Mouse (Mus musculus): ENCODE results near the gene Klhl7. TPM values are rescaled to one million over a fixed set of nuclear protein-coding genes. Genes with fewer than 3 reads are reported as not detected.

Klhl7 gene
- polyA plus RNA-seq, 1 experiment from 2014 or later = 194 TPM

DNA sequence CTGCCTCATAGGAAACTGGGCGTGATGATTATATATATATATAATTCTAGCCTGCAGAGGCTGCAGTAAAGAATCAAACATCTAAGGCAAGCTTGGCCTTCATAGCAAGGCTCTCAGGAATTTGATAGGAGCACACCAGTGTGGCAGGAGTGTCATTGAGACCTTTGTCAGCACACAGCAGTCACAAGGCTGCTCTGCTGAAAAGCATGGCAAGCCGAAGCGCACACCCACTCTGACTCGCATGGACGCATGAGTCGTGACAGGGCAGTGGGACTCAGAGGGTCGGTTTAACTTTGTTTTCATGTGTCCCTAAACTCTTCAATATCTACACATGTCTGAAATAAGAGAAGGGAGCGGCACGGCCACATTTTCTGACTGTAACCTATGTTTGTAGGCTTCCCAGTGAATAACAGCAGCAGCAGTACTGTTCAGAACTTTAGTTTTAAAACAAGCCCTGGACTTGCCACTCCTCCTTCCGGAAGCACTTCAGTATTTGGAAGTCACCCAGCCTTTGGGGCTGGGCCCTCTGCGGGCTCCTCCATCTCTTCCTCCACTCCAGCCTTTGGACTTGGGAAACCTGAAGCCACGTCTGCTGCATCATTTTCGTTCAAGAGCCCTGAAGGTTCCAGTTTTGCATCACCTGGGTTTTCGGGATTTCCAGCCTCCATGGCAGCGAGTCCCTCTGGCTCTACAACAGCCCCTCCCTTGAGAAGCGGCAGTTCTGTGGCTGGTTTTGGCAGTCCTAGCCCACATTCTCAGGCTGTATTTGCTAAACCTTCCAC lies 81.3 kb downstream of the Klhl7 start:
- ATAC-seq (ENCODE audit: low FRiP score, low TSS enrichment) = no peak
- no peak for DNase-seq
- no peak overlapping the region for H3K4me3 ChIP-seq (replicated peaks; ENCODE audit: low read depth, low read length)
- H3K4me1 ChIP-seq (ENCODE audit: control insufficient read depth, insufficient read depth, low read length) = no peaks in the 10 kb centered on the region
- H3K9me3 ChIP-seq (ENCODE audit: control insufficient read depth, low read length) = 0 out of 2 replicates have a peak, but pooled peaks cover 4% of the 10 kb centered on the region
- H3K4me2 ChIP-seq (ENCODE audit: low read length) = no peak overlapping the region
- H3K27ac ChIP-seq (replicated peaks; ENCODE audit: low read depth, low read length) = no peak overlapping the region
- no peak overlapping the region for H3K9ac ChIP-seq (replicated peaks; ENCODE audit: low read length)
- H3K36me3 ChIP-seq (ENCODE audit: control insufficient read depth, insufficient read depth, low read length) = peaks cover 57% of the 10 kb centered on the region
- 96% methylated on average over 16 of the region's 16 CpGs for WGBS
- no peaks in the 10 kb centered on the region for H3K27me3 ChIP-seq (ENCODE audit: control insufficient read depth, insufficient read depth, low read length)

DNA sequence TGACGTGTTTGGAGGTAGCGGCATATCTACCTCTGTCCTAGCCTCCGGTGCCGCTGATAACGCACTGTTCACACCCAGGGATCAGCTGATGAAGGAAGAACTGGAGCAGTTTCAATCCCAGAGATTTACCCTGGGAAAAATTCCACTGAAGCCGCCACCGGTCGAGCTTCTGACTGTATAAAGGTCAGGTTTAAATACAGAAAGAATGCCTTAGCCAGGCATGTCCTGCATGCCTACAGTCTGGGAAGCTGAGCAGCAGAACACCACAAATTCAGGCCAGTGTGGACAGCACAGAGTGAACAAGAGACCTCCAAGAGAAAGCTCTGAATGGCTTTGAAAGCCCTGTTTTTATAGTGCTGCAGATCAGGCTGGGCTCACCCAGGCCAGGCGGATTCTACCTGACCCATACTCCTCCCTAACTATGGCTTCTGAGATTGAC lies 81.9 kb downstream of the Klhl7 start:
- Histone ChIP-seq H3K36me3 (ENCODE audit: control insufficient read depth, insufficient read depth, low read length) (peaks cover 54% of the 10 kb centered on the region), H3K4me3 (replicated peaks; ENCODE audit: low read depth, low read length) (no peak overlapping the region), H3K4me2 (ENCODE audit: low read length) (no peak overlapping the region), H3K9me3 (ENCODE audit: control insufficient read depth, low read length) (0 out of 2 replicates have a peak, but pooled peaks cover 4% of the 10 kb centered on the region), H3K27ac (replicated peaks; ENCODE audit: low read depth, low read length) (no peak overlapping the region), H3K9ac (replicated peaks; ENCODE audit: low read length) (no peak overlapping the region), H3K27me3 (ENCODE audit: control insufficient read depth, insufficient read depth, low read length) (no peaks in the 10 kb centered on the region), H3K4me1 (ENCODE audit: control insufficient read depth, insufficient read depth, low read length) (no peaks in the 10 kb centered on the region)
- DNase-seq = no peak
- no peak for ATAC-seq (ENCODE audit: low FRiP score, low TSS enrichment)
- WGBS = 95% methylated on average over 9 of the region's 9 CpGs

DNA sequence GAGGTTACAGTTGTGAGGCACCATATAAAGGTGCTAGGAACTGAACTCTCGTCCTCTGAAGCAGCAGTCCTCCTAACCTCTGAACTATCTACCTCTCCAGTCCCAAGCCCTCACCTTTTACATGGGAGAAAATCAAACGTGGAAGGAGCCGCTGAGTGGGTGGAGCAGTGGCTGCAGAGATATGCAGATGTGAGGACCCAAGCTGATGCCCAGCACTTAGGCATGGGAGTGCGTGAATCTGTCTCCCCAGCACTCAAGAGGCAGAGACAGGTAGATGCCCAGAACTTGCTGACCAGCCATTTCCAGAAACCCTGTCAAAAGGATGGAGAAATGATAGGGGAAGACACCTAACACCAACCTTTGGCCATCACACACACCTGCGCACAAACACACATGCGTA lies 82.7 kb downstream of the Klhl7 start:
- Histone ChIP-seq H3K27ac (replicated peaks; ENCODE audit: low read depth, low read length) (no peak overlapping the region), H3K4me1 (ENCODE audit: control insufficient read depth, insufficient read depth, low read length) (no peaks in the 10 kb centered on the region), H3K9ac (replicated peaks; ENCODE audit: low read length) (no peak overlapping the region), H3K27me3 (ENCODE audit: control insufficient read depth, insufficient read depth, low read length) (no peaks in the 10 kb centered on the region), H3K4me3 (replicated peaks; ENCODE audit: low read depth, low read length) (no peak overlapping the region), H3K36me3 (ENCODE audit: control insufficient read depth, insufficient read depth, low read length) (peaks cover 46% of the 10 kb centered on the region), H3K4me2 (ENCODE audit: low read length) (no peak overlapping the region), H3K9me3 (ENCODE audit: control insufficient read depth, low read length) (0 out of 2 replicates have a peak, but pooled peaks cover 4% of the 10 kb centered on the region)
- no peak for ATAC-seq (ENCODE audit: low FRiP score, low TSS enrichment)
- 90% methylated on average over 6 of the region's 6 CpGs for WGBS
- no peak for DNase-seq

DNA sequence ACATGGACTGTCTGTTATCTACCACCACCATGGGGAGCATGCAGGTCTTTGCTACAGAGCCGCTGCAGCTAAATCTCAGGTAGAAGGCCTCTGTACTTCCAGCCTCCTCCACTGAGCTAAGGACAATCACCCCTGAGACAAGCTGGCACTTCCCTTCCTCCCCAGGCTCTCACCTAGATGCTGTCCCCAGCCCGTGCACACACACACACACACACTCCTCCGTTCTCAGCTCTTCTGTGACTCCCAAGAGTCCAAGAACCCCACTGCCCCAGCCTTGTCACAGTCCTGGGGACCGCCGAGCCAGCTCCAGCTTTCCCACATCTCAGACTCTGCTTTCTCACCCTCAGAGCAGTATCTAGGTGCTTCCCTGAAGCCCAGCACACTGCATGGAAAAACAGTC lies 83.6 kb downstream of the Klhl7 start:
- H3K27ac ChIP-seq (replicated peaks; ENCODE audit: low read depth, low read length) = no peak overlapping the region
- H3K36me3 ChIP-seq (ENCODE audit: control insufficient read depth, insufficient read depth, low read length) = peaks cover 42% of the 10 kb centered on the region
- ATAC-seq (ENCODE audit: low FRiP score, low TSS enrichment) (no peak), DNase-seq (no peak)
- no peak overlapping the region for H3K4me3 ChIP-seq (replicated peaks; ENCODE audit: low read depth, low read length)
- no peak overlapping the region for H3K9ac ChIP-seq (replicated peaks; ENCODE audit: low read length)
- 95% methylated on average over 5 of the region's 5 CpGs for WGBS
- H3K4me2 ChIP-seq (ENCODE audit: low read length) = no peak overlapping the region
- no peaks in the 10 kb centered on the region for H3K27me3 ChIP-seq (ENCODE audit: control insufficient read depth, insufficient read depth, low read length)
- H3K9me3 ChIP-seq (ENCODE audit: control insufficient read depth, low read length) = 0 out of 2 replicates have a peak, but pooled peaks cover 4% of the 10 kb centered on the region
- H3K4me1 ChIP-seq (ENCODE audit: control insufficient read depth, insufficient read depth, low read length) = no peaks in the 10 kb centered on the region

DNA sequence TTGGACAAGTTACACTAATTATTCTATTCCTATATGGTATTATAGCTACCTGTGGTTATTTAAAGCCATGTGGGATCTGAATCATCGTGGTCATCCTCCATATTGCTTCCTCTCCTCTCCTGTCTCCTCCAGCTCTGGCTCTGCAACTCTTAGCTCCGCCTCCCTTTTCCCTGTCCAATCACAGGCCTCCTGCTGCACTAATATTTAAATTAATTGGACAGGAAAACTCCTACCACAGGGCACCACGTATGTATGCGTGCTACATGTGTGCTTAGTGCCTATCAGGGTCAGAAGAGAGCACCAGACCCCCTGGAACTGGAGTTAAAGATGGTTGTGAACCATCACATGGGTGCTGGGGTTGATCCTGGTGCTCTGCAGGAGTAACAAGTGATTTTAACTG lies 88.1 kb downstream of the Klhl7 start:
- 0 out of 2 replicates have a peak, but pooled peaks cover 4% of the 10 kb centered on the region for H3K9me3 ChIP-seq (ENCODE audit: control insufficient read depth, low read length)
- no peaks in the 10 kb centered on the region for H3K27me3 ChIP-seq (ENCODE audit: control insufficient read depth, insufficient read depth, low read length)
- H3K4me2 ChIP-seq (ENCODE audit: low read length) = no peak overlapping the region
- no peak overlapping the region for H3K4me3 ChIP-seq (replicated peaks; ENCODE audit: low read depth, low read length)
- DNase-seq (no peak), ATAC-seq (ENCODE audit: low FRiP score, low TSS enrichment) (no peak)
- peaks cover 9% of the 10 kb centered on the region for H3K36me3 ChIP-seq (ENCODE audit: control insufficient read depth, insufficient read depth, low read length)
- H3K27ac ChIP-seq (replicated peaks; ENCODE audit: low read depth, low read length) = no peak overlapping the region
- WGBS = 87% methylated on average over 4 of the region's 4 CpGs
- H3K9ac ChIP-seq (replicated peaks; ENCODE audit: low read length) = no peak overlapping the region
- no peaks in the 10 kb centered on the region for H3K4me1 ChIP-seq (ENCODE audit: control insufficient read depth, insufficient read depth, low read length)

DNA sequence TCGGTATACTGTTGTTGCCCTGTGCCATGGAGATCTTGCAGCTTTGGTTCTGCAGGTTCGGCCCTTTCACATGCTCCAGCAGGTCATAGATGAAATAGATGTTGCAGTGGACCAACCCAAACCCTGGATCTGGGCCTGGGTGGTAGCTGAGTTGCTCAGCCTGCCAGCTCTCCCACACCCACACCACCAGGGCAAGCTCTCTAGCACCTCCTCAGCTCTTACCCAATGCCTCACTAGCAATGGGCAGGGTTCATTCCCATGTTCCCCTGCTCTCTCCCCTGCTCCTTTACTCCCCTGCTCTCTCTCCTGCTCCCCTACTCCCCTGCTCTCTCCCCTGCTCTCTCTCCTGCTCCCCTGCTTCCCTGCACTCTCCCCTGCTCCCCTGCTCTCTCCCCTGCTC lies 91.4 kb downstream of the Klhl7 start:
- ATAC-seq (ENCODE audit: low FRiP score, low TSS enrichment) (no peak), DNase-seq (no peak)
- Histone ChIP-seq H3K27ac (replicated peaks; ENCODE audit: low read depth, low read length) (no peak overlapping the region), H3K9ac (replicated peaks; ENCODE audit: low read length) (no peak overlapping the region), H3K36me3 (ENCODE audit: control insufficient read depth, insufficient read depth, low read length) (no peaks in the 10 kb centered on the region), H3K4me3 (replicated peaks; ENCODE audit: low read depth, low read length) (no peak overlapping the region), H3K9me3 (ENCODE audit: control insufficient read depth, low read length) (no peaks in the 10 kb centered on the region), H3K4me1 (ENCODE audit: control insufficient read depth, insufficient read depth, low read length) (no peaks in the 10 kb centered on the region), H3K27me3 (ENCODE audit: control insufficient read depth, insufficient read depth, low read length) (no peaks in the 10 kb centered on the region), H3K4me2 (ENCODE audit: low read length) (no peak overlapping the region)
- 87% methylated on average over 2 of the region's 2 CpGs for WGBS

DNA sequence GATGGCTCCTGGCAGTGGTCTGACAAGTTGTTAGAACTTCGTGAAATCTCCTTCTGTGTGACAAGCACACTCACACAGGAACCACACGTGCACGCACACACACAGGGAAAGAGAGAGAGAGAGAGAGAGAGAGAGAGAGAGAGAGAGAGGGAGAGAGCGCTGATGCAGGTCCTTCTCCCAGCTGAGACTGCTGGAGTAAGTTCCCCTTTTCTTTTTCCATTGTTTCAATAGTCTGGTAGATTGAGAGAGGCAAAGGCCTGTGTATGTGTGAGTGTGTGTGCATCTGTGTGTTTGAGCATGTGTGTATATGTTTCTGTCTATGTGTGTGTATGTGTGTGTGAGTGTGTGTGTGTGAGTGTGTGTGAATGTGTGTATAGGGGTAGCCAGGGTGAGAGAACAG lies 100.6 kb downstream of the Klhl7 start:
- DNase-seq = no peak
- H3K27me3 ChIP-seq (ENCODE audit: control insufficient read depth, insufficient read depth, low read length) = no peaks in the 10 kb centered on the region
- no peak for ATAC-seq (ENCODE audit: low FRiP score, low TSS enrichment)
- H3K9me3 ChIP-seq (ENCODE audit: control insufficient read depth, low read length) = no peaks in the 10 kb centered on the region
- WGBS = 84% methylated on average over 4 of the region's 4 CpGs
- no peak overlapping the region for H3K9ac ChIP-seq (replicated peaks; ENCODE audit: low read length)
- H3K4me3 ChIP-seq (replicated peaks; ENCODE audit: low read depth, low read length) = no peak overlapping the region
- H3K36me3 ChIP-seq (ENCODE audit: control insufficient read depth, insufficient read depth, low read length) = no peaks in the 10 kb centered on the region
- no peaks in the 10 kb centered on the region for H3K4me1 ChIP-seq (ENCODE audit: control insufficient read depth, insufficient read depth, low read length)
- H3K4me2 ChIP-seq (ENCODE audit: low read length) = no peak overlapping the region
- H3K27ac ChIP-seq (replicated peaks; ENCODE audit: low read depth, low read length) = no peak overlapping the region

DNA sequence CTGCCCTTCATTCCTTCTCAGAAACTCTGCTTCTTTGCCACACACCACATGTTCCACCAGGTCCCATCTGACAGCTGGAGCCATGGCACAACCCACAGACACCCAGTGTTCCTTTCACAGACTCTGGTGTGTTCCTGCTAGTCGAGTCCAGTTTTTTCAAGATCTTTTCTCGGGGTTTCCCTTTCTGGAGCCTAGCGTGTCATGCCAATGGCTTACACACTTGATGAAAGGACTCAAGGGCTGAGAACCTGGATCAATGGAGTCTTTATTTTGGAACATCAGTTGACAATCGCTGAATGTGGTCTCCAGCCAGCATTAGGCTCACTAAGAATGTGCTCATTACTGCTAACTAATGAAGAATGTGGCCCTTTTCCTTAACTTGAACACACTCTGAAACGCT lies 102.1 kb downstream of the Klhl7 start:
- H3K4me2 ChIP-seq (ENCODE audit: low read length) = no peak overlapping the region
- no peaks in the 10 kb centered on the region for H3K36me3 ChIP-seq (ENCODE audit: control insufficient read depth, insufficient read depth, low read length)
- ATAC-seq (ENCODE audit: low FRiP score, low TSS enrichment) = no peak
- no peak overlapping the region for H3K4me3 ChIP-seq (replicated peaks; ENCODE audit: low read depth, low read length)
- DNase-seq = no peak
- H3K9me3 ChIP-seq (ENCODE audit: control insufficient read depth, low read length) = no peaks in the 10 kb centered on the region
- no peak overlapping the region for H3K9ac ChIP-seq (replicated peaks; ENCODE audit: low read length)
- 75% methylated on average over 5 of the region's 5 CpGs for WGBS
- no peaks in the 10 kb centered on the region for H3K27me3 ChIP-seq (ENCODE audit: control insufficient read depth, insufficient read depth, low read length)
- H3K27ac ChIP-seq (replicated peaks; ENCODE audit: low read depth, low read length) = no peak overlapping the region
- H3K4me1 ChIP-seq (ENCODE audit: control insufficient read depth, insufficient read depth, low read length) = no peaks in the 10 kb centered on the region

DNA sequence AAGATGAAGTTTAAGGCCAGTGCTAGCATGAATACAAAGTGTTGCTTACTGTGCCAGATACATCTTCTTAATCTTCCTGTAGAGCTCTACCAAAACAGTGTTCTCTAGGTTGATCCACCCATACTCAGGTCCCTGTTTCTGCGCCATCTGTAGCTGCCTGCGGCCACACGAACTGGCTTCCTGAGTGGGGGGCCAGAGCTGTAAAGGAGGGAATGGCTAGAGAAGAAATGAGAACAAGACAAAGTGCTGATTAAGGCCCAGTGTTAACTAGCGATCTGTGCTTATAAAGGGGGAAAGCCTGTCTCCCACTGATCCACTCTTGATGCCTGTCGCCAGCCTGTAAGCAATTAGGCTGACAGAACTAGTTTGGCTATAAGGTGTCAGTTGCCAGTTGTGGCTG lies 102.9 kb downstream of the Klhl7 start:
- no peak overlapping the region for H3K27ac ChIP-seq (replicated peaks; ENCODE audit: low read depth, low read length)
- H3K4me3 ChIP-seq (replicated peaks; ENCODE audit: low read depth, low read length) = no peak overlapping the region
- no peaks in the 10 kb centered on the region for H3K27me3 ChIP-seq (ENCODE audit: control insufficient read depth, insufficient read depth, low read length)
- H3K4me2 ChIP-seq (ENCODE audit: low read length) = no peak overlapping the region
- H3K36me3 ChIP-seq (ENCODE audit: control insufficient read depth, insufficient read depth, low read length) = no peaks in the 10 kb centered on the region
- no peak for ATAC-seq (ENCODE audit: low FRiP score, low TSS enrichment)
- no peak overlapping the region for H3K9ac ChIP-seq (replicated peaks; ENCODE audit: low read length)
- H3K4me1 ChIP-seq (ENCODE audit: control insufficient read depth, insufficient read depth, low read length) = no peaks in the 10 kb centered on the region
- 88% methylated on average over 5 of the region's 5 CpGs for WGBS
- H3K9me3 ChIP-seq (ENCODE audit: control insufficient read depth, low read length) = no peaks in the 10 kb centered on the region
- no peak for DNase-seq

Data from midbrain, embryonic 14.5 days (tissue).